Mouse (Mus musculus) liver, adult 2 months (tissue): ENCODE data around the gene Crbn.

Experiments used
- CTCF ChIP-seq: fragments of 200-500 bp; IDR thresholded peaks from 2 replicates; pipeline ENCODE4 v1.5.1; 2011; ENCODE audit warnings: low read depth, low read length, control low read depth
- POLR2A ChIP-seq: fragments of 200-500 bp; IDR thresholded peaks from 2 replicates; pipeline ENCODE4 v1.6.1; 2011; ENCODE audit warnings: low read length, control low read depth; ENCODE audit not compliant: insufficient read depth; ENCODE audit errors: extremely low read depth

DNA sequence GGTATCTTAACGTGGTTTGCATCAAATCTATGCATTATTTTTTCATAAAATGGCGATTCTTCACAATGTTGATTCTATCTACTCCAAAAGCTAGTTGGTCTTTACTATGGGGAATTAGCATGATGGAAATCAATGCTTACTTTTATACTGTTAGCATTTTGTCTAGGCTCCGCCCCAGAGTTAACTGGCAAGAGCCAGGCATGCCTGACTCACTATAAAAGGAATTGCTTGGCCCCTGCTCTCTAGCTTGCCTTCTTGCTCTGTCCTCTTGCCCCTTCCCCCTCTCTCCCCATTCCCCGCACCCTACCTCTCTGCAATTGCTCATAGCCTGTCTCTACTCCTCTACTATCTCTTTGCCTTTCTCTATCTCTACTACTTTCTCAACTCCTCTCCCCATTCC lies 33.1 kb downstream of the Crbn start:
- no peak for TF ChIP-seq CTCF
- TF ChIP-seq POLR2A: no peak
